Mouse (Mus musculus) layer of hippocampus, adult 11-12 months (tissue): Measurements from ENCODE around the gene Man1c1.
A peak's percentile ranks its signal among the peaks of the same experiment; 100 is the strongest.

ENCODE experiments used
- DNase-seq: peaks from one replicate; pipeline ENCODE4 v3.0.0; 2022; ENCODE audit warnings: low spot score

Gene Man1c1

DNA sequence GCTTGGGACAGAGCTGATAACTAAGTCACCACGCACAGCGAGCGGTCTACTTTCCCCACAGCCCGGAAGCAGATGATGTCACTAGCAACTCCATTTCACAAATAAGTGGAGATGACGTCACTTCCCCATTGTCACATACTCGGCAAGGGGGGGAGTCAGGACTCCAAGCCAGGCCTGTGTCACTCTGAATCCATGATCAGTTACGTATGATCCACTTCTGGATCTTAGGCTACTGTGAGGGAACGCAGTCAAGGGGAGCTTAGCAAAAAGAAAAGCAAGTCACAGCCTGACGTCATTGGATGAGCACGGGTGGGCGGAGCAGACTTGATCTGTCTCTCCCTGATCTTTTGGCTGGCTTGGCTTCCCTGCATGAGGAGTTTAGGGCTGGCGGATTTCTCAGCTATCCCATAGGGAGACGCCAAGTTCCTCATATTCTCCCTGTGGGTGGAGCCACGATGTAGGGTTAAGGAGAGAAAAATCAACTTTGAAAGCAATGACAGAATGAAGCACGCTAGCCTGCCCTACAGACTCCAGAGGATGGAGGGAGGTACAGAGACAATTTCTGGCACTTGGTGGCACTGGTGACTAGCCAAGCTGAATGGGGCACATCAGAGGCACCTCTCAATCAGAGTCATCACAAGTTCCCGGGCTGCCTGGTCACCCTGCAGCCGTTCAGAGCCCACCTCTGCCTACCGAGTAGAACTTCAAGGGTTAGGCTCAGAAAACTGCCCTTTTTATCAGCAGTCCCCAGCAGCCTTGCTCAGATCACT lies 155.7 kb downstream of the Man1c1 start:
- no peak for DNase-seq

DNA sequence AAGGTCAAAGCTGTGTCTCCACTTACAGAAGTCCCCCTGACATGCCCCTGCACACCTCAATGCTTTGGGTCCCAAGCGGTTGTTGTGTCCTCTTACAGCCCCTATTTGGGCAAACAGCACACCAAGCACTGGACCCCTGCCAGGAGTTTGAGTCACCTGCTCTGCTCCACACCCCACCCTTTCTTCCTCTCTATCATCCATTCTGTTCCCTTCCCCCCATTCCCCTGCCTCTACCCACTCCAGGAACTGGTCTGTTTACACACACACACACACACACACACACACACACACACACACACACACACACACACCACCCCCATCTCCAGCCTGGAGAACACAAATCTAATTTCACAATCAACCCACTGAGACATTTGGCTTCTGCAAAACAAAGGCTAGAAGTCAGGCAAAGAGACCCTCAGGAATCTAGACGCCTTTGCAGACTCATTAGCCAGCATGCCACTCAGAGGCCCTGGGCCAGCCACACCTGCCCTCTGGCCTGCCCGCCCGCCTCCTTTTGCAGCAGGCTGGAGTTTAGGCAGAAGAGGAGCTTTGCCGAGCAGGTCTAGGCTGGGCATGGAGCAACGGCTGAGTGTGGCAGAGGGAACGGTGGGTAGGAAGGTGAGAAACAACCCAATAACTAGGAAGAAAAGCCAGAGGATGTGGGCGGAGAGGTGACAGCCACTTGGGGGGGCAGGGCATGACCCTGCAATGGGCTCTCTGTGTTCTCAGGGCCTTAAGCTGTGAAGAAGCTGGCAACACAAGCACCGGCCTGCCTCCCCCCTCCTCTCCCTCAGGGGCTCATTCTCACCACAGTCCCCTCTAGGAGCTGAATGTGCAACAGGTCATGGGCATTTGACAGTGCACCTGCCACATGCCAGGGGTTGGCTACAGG lies 157.0 kb downstream of the Man1c1 start:
- no peak for DNase-seq

DNA sequence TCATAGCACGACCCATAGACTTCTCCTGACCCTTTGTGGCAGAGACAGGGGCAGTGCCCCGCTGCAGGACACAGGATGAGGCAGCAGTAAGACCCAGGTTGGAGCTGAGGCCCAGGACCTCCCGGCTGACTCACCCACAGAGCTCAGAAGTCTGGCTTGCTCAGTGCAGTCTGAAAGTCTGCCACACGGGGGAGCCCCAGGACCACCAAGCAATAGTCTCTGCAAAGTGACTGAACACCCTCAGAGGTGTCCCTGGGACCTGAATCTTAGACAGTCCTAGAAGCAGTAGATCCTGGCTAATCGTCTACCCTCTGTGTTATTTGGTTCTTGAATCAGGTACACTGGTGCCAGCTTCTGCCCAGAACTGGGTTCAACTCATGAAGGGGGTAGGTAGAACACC lies 160.8 kb downstream of the Man1c1 start:
- peak; percentile 95 for DNase-seq

DNA sequence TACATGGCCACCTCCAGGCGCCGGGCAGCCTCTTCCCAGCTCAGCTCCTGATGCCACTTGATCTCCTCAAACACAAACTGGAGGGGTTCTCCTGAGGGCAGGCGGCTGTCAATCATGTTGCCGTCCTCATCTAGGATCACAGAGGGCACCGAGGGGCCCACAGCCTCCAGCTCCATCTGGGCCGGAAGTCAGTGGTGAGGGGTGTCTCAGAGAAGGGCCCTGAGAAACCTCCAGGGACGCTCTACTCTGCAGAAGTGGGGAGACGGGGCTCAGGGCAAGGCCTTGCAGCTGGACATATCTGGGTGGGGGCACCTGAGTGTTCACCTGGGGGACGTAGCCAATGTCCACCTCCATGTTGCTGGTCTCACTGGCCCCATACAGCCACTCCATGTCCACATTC lies 161.4 kb downstream of the Man1c1 start:
- DNase-seq = no peak

- DNase-seq = no peak
Measured at GRCm38 (mm10) chr4:134538997-134539580, 165.0 kb downstream of the Man1c1 start.

DNA sequence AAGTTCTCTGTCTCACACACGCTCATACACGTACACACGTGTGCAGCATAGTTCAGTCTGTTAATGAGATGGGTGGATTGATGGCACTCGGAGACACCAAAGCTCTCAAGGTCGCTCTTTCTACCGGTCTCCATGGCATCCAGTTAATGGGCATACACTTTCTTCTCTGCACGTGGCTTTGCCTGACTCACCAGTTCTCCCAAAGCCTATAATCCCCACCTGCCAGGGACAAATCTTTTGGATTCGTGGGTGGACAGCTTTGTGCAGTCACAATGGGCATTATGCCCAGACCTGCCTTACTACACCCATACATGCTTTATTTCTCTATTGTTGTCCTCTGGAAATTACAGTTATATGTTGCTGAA lies 168.3 kb downstream of the Man1c1 start:
- DNase-seq = peak; percentile 70

GRCm38 (mm10) chr4:134534932-134535786 lies 168.9 kb downstream of the Man1c1 start, which contains the start of gene Mtfr1l:
Gene Mtfr1l, minus strand, starts transcription at chr4:134535387.
- DNase-seq = peak; percentile 97

DNA sequence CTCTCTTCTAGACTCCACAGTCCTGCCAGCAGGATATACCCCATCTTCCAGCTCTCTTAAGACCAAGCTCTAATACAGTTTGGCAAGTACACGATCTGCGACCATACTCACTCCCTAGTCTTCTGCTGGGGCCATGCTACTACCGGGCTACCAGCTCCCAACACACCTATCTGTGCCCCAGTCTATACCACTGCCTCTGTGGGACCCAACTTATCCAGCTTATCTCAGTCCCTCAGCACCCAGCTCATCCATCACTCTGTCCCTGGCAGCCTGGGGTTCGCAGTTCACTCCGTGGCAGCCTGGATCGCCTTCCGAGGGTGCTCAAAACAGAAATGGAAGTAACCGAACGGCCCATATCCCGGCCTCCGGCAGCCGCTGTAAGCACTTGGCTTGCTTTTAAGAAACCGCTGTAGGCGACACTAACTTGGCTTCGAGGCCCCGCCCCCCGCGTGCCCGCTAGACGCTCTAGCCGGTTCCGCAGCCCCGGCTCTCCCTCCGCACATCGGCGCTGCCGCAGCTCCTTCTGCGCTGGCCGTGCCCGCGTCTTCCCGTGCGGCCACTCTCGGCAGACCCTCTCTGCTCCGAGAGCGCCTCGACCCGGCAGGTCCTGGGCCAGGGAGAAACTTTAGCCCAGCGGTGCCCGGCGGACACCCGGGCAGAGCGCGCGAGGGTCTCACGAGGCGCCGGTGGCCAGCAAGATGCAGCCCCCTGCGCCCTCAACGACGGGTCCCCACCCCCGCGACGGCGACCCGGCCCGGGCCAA lies 169.8 kb downstream of the Man1c1 start:
- DNase-seq = peak; percentile 47

- DNase-seq = no peak
Measured at GRCm38 (mm10) chr4:134533421-134533820, 170.7 kb downstream of the Man1c1 start.

DNA sequence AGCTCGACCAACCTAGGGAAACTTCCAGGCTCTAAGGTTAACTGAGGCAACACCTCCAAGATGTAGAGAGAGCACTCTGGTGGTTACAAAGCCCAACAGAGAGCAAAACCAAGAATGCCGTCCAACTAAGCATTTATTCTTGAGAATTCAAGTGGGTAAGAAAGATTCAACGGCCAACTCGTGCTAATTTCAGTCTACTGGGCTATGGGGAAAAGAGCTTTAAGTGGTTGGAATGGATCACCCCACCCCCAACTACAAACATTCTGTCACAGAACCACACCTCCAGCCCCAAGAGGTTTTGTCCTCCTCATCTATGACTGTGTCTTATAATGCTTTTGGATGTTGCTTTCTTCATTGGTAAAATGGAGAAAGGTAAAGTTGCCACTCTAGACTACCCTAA lies 171.2 kb downstream of the Man1c1 start:
- no peak for DNase-seq

- no peak for DNase-seq
Measured at GRCm38 (mm10) chr4:134526220-134526619, 177.9 kb downstream of the Man1c1 start.

DNA sequence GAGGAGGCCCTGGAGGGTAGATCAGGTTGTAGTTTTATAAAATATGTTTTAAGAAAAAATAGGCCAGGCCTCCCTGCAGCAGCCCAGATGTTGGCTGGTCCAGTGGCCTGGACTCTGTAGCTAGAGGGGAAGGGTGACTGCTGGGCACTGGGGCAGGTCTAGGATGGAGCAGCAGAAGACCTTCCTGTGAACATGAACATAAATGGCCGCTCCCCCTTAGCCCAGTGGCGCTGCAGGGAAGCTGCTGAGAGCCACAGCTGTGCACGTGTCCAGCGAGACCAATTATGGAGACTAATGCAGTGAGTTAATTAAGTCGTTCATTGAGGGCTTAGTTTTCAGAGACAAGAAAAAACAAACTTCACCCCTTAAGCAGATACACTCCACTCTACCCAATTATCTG lies 178.3 kb downstream of the Man1c1 start:
- DNase-seq = no peak

DNA sequence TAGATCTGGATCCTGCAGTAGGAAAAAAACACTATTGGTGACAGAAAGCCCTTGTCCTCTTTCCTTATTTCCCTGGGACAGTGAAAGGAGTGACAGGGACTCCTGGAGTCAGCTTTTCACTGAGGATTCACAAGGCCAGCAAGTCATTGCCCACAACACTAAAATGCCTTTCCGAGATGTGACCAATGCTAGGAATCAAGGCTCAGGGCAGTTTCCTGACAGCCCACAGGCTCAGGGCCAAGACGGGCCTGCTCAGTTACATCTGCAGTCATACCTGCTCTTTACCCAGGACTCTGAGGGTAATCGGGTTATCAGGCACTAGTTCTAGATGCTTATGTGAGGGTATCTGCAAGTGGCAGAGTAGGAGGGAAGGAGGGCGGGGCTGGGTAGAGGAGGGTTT lies 180.6 kb downstream of the Man1c1 start:
- no peak for DNase-seq

DNA sequence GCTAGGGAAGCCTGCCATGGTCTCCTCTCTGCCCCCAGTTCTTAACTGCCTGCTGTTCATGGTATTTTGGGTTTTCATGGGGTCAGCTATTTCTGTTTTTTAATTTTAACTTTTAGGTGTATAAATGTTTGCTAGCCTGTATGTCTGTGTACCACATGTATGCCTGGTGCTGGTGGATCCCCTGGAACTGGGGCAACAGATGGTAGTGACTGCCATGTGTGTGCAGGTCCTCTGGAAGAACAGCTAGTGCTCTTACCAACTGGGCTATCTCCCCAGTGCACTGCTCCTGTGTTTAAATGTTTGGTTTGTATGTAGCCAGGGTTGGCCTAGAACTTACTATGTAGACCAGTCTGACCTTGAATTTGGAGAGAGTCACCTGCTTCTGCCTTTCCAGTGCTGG lies 184.8 kb downstream of the Man1c1 start:
- DNase-seq = no peak

GRCm38 (mm10) chr4:134518541-134518940 lies 185.5 kb downstream of the Man1c1 start:
- DNase-seq = peak; percentile 53

DNA sequence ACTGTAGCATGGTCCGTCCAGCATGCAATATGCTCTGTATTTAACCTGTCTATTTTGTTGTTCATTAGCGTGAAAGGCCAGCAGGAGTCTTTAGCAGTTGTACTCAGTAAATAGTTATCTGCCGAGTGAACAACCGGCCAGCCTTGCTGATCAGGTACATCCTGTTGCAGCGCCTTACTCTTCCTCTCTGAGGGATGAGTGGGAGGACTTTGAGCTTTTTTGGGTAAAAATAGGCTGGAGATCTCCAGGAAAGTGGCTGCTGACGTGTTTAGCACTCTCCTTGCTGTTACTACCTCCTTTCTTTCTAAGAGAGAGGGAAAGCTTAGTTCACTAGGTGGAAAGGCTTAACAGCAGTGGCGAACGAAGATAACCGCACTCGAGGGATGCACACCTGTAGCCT lies 186.4 kb downstream of the Man1c1 start:
- no peak for DNase-seq

- DNase-seq = no peak
Measured at GRCm38 (mm10) chr4:134516981-134517380, 187.1 kb downstream of the Man1c1 start.

- no peak for DNase-seq
Measured at GRCm38 (mm10) chr4:134515614-134516013, 188.5 kb downstream of the Man1c1 start.

GRCm38 (mm10) chr4:134514309-134514930 lies 189.7 kb downstream of the Man1c1 start:
- DNase-seq = no peak

DNA sequence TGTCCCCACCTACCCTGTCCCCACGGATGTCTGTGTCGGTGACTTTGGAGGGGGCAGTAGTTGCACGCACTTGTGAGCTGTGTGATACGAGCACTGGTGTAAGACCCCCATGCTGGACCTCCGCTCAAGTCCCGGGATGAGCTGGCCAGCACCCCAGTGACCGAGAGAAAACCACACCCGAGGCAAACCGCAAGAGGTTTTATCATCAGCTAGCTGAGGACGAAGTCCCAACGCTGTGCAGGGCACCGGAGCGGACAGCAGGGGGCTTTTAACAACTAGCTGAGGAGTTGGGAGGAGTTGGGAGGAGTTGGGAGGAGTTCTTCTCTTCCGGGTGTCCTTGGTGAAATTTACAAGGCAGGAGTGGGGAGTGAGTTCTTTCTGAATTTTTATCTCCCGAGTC lies 191.3 kb downstream of the Man1c1 start:
- peak; percentile 55 for DNase-seq

- DNase-seq = no peak
Measured at GRCm38 (mm10) chr4:134511730-134512129, 192.4 kb downstream of the Man1c1 start.
